Mouse (Mus musculus) CH12.LX (cell line): ENCODE results near the gene Il31ra. TPM values are rescaled to one million over a fixed set of nuclear protein-coding genes. Genes with fewer than 3 reads are reported as not detected.

ENCODE experiments used
- DNase-seq: peaks from one replicate; pipeline ENCODE4 v3.0.0-alpha.2; 2013; ENCODE audit errors: extremely low read depth
- H3K27ac ChIP-seq: 2 replicates; pipeline ENCODE4 v1.5.1; 2012; ENCODE audit warnings: low read depth, mild to moderate bottlenecking, control low read depth, moderate library complexity; ENCODE audit not compliant: insufficient read depth
- H3K27me3 ChIP-seq: replicated peaks from 2 replicates; pipeline ENCODE3; 2012; ENCODE audit warnings: inconsistent platforms
- H3K36me3 ChIP-seq, 2 experiments: replicated peaks in 1 of 2; 2 replicates each; pipeline versions ENCODE3 to v1.6.1; 2012; ENCODE audit warnings: inconsistent platforms in 1 of 2, low read length in 1 of 2, mild to moderate bottlenecking in 1 of 2, mixed read lengths in 1 of 2, moderate library complexity in 1 of 2; ENCODE audit not compliant: control insufficient read depth in 1 of 2, insufficient read depth in 1 of 2
- H3K4me1 ChIP-seq, 2 experiments: 2 replicates each; pipeline ENCODE4 v1.6.1; 2012; ENCODE audit warnings: inconsistent platforms in 1 of 2, moderate library complexity in 1 of 2; ENCODE audit not compliant: insufficient read depth in 2 of 2, control insufficient read depth in 1 of 2
- H3K4me2 ChIP-seq: 2 replicates; pipeline ENCODE4 v1.6.1; 2012; ENCODE audit warnings: low read depth, mild to moderate bottlenecking, control low read depth; ENCODE audit not compliant: poor library complexity, insufficient read depth, severe bottlenecking
- H3K4me3 ChIP-seq, 3 experiments: fragments of 150-350 bp in 1 of 3; sonication (generic) in 1 of 3; replicated peaks in 1 of 3; 2 replicates each; pipeline versions ENCODE3 to v1.5.1; 2011 to 2012; ENCODE audit warnings: low read depth in 2 of 3, low read length in 2 of 3, mild to moderate bottlenecking in 2 of 3, moderate library complexity in 2 of 3, control low read depth in 1 of 3, improper control_type of control experiment in 1 of 3, inconsistent platforms in 1 of 3, mixed read lengths in 1 of 3; ENCODE audit not compliant: poor library complexity in 1 of 3
- H3K79me2 ChIP-seq: replicated peaks from 2 replicates; pipeline ENCODE4 v1.6.1; 2012; ENCODE audit warnings: mild to moderate bottlenecking, moderate library complexity; ENCODE audit not compliant: control insufficient read depth, poor library complexity, insufficient read depth, severe bottlenecking; ENCODE audit errors: extremely low read depth
- H3K9ac ChIP-seq: 2 replicates; pipeline ENCODE4 v1.6.1; 2012; ENCODE audit warnings: low read depth, mild to moderate bottlenecking, control low read depth, moderate library complexity; ENCODE audit not compliant: insufficient read depth
- H3K9me3 ChIP-seq: replicated peaks from 2 replicates; pipeline ENCODE3; 2012; ENCODE audit warnings: low read length, inconsistent platforms, mixed read lengths
- BHLHE40 ChIP-seq: IDR thresholded peaks from 2 replicates; pipeline ENCODE4 v1.6.1; 2011; ENCODE audit warnings: mild to moderate bottlenecking, low read depth, low read length, improper control_type of control experiment
- CHD1 ChIP-seq: IDR thresholded peaks from 2 replicates; pipeline ENCODE4 v1.6.1; 2012; ENCODE audit warnings: low read depth, low read length, improper control_type of control experiment, inconsistent platforms
- CHD2 ChIP-seq: IDR thresholded peaks from 2 replicates; pipeline ENCODE4 v1.6.1; 2011; ENCODE audit warnings: low read length, improper control_type of control experiment
- CTCF ChIP-seq, 2 experiments: IDR thresholded peaks in 1 of 2; conservative IDR thresholded peaks in 1 of 2; 2 replicates each; pipeline ENCODE4 v1.5.1; 2011 to 2012; ENCODE audit warnings: low read depth in 2 of 2, low read length in 2 of 2, improper control_type of control experiment in 1 of 2, inconsistent platforms in 1 of 2, mild to moderate bottlenecking in 1 of 2, moderate library complexity in 1 of 2
- E2F4 ChIP-seq: IDR thresholded peaks from 2 replicates; pipeline ENCODE4 v1.6.1; 2011; ENCODE audit warnings: low read depth, low read length, improper control_type of control experiment; ENCODE audit not compliant: insufficient replicate concordance
- ELF1 ChIP-seq: IDR thresholded peaks from 2 replicates; pipeline ENCODE4 v1.6.1; 2014; ENCODE audit warnings: low read depth, mild to moderate bottlenecking, inconsistent platforms, low read length, improper control_type of control experiment
- HCFC1 ChIP-seq: IDR thresholded peaks from 2 replicates; pipeline ENCODE4 v1.6.1; 2012; ENCODE audit warnings: low read depth, mild to moderate bottlenecking, inconsistent platforms, low read length, improper control_type of control experiment
- JUN ChIP-seq: IDR thresholded peaks from 2 replicates; pipeline ENCODE4 v1.6.1; 2011; ENCODE audit warnings: low read depth, mild to moderate bottlenecking, low read length, improper control_type of control experiment, moderate library complexity; ENCODE audit not compliant: insufficient read depth
- KAT2A ChIP-seq: IDR thresholded peaks from 2 replicates; pipeline ENCODE4 v1.6.1; 2012; ENCODE audit warnings: low read length, improper control_type of control experiment, inconsistent platforms; ENCODE audit not compliant: insufficient replicate concordance
- MAFK ChIP-seq: IDR thresholded peaks from 2 replicates; pipeline ENCODE4 v1.6.1; 2011; ENCODE audit warnings: low read length, improper control_type of control experiment; ENCODE audit not compliant: insufficient replicate concordance
- MAX ChIP-seq: IDR thresholded peaks from 2 replicates; pipeline ENCODE4 v1.6.1; 2011; ENCODE audit warnings: low read length, improper control_type of control experiment
- MAZ ChIP-seq: IDR thresholded peaks from 2 replicates; pipeline ENCODE4 v1.6.1; 2012; ENCODE audit warnings: low read depth, mild to moderate bottlenecking, inconsistent platforms, low read length, improper control_type of control experiment, moderate library complexity
- MEF2A ChIP-seq: IDR thresholded peaks from 2 replicates; pipeline ENCODE4 v1.6.1; 2014; ENCODE audit warnings: low read depth, mild to moderate bottlenecking, inconsistent platforms, low read length, improper control_type of control experiment, borderline replicate concordance
- NELFE ChIP-seq: IDR thresholded peaks from 2 replicates; pipeline ENCODE4 v1.6.1; 2011; ENCODE audit warnings: low read depth, low read length, improper control_type of control experiment
- NRF1 ChIP-seq: IDR thresholded peaks from 2 replicates; pipeline ENCODE4 v1.6.1; 2014; ENCODE audit warnings: low read depth, mild to moderate bottlenecking, inconsistent platforms, low read length, improper control_type of control experiment, moderate library complexity
- PAX5 ChIP-seq: IDR thresholded peaks from 2 replicates; pipeline ENCODE4 v1.6.1; 2012; ENCODE audit warnings: low read length, inconsistent platforms, mixed read lengths
- POLR2A ChIP-seq: IDR thresholded peaks from 2 replicates; pipeline ENCODE4 v1.6.1; 2011; ENCODE audit warnings: low read depth, mild to moderate bottlenecking, improper control_type of control experiment, low read length
- POLR2AphosphoS2 ChIP-seq: IDR thresholded peaks from 2 replicates; pipeline ENCODE4 v1.6.1; 2011; ENCODE audit warnings: low read depth, low read length, improper control_type of control experiment
- SIN3A ChIP-seq: IDR thresholded peaks from 2 replicates; pipeline ENCODE4 v1.6.1; 2012; ENCODE audit warnings: low read length, improper control_type of control experiment, inconsistent platforms
- SMC3 ChIP-seq: IDR thresholded peaks from 2 replicates; pipeline ENCODE4 v1.6.1; 2011; ENCODE audit warnings: low read depth, low read length, improper control_type of control experiment
- TBP ChIP-seq: conservative IDR thresholded peaks from 2 replicates; pipeline ENCODE4 v1.6.1; 2011; ENCODE audit warnings: low read depth, low read length, improper control_type of control experiment
- USF1 ChIP-seq: IDR thresholded peaks from 2 replicates; pipeline ENCODE4 v1.6.1; 2014; ENCODE audit warnings: low read depth, mild to moderate bottlenecking, inconsistent platforms, low read length, improper control_type of control experiment
- ZKSCAN1 ChIP-seq: IDR thresholded peaks from 2 replicates; pipeline ENCODE4 v1.6.1; 2012; ENCODE audit warnings: low read depth, inconsistent platforms, low read length, improper control_type of control experiment, borderline replicate concordance
- ZMIZ1 ChIP-seq: IDR thresholded peaks from 2 replicates; pipeline ENCODE4 v1.6.1; 2012; ENCODE audit warnings: low read depth, mild to moderate bottlenecking, inconsistent platforms, low read length, improper control_type of control experiment
- ZNF384 ChIP-seq: IDR thresholded peaks from 2 replicates; pipeline ENCODE4 v1.6.1; 2012; ENCODE audit warnings: low read depth, low read length, improper control_type of control experiment, inconsistent platforms
- dilution Hi-C: fragments of 300-500 bp; cut with MboI; formaldehyde crosslinking; loops from 2 replicates; pipeline ENCODE4 v1.14.3; 2020; ENCODE audit warnings: low sequenced_read_pairs; ENCODE audit not compliant: extremely low pct_unique_long_range_greater_than_20kb, extremely low pct_ligation_motif_present
- in situ Hi-C: fragments of 300-500 bp; cut with MboI; formaldehyde crosslinking; loops from 3 replicates; pipeline ENCODE4 v1.14.3; 2019; ENCODE audit warnings: low sequenced_read_pairs, low pct_ligation_motif_present, low pct_unique_long_range_greater_than_20kb, mixed read lengths
- polyA plus RNA-seq: library from polyadenylated mRNA; unstranded; fragments of >175 nt; gene quantifications from 2 replicates; pipeline ENCODE4 v1.2.1, GENCODE M21; 2012; ENCODE audit warnings: low read depth; ENCODE audit not compliant: insufficient read length
- total RNA-seq, 2 experiments: library from RNA; depleted of rRNA; stranded (reverse); fragments of 300-350 nt in 1 of 2; fragments of >200 nt in 1 of 2; gene quantifications; 2 replicates each; pipeline ENCODE4 v1.2.3; 2012 to 2014

The Il31ra gene
- total and polyA plus RNA-seq, 3 experiments = not detected

DNA sequence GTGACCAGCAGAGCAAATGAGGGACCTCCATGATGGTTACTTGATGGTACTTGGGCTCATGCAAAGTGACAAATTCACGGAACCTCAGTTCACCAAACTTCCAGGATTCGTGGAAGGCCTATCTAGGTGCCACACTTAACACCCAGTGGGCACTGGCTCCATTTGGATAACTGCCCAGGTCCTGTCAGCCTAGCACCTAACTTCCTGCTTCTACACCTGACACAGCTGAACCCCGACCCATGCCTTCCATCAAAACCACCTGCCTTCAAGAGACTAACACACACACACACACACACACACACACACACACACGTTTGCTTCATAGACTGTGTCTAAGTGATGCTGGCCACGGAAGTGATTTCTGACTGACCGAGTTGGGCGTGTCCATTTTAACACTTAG lies 82.3 kb downstream of the Il31ra start:
- in situ Hi-C loops (no loop called here), dilution Hi-C loops (no loop called here)
- H3K27me3 ChIP-seq = no peaks in the 10 kb centered on the region
- H3K4me3 ChIP-seq = no peak overlapping the region
- no peak overlapping the region for H3K9ac ChIP-seq
- no peaks in the 10 kb centered on the region for H3K9me3 ChIP-seq
- no peaks in the 10 kb centered on the region for H3K79me2 ChIP-seq
- no peak overlapping the region for H3K4me2 ChIP-seq
- TF ChIP-seq POLR2AphosphoS2 (no peak), JUN (no peak)
- DNase-seq = no peak
- H3K36me3 ChIP-seq = peaks cover 6 to 17% of the 10 kb centered on the region in 2 experiments
- H3K27ac ChIP-seq = no peak overlapping the region
- H3K4me1 ChIP-seq = peaks cover 0 to 18% of the 10 kb centered on the region in 2 experiments; a peak in 2 of 4 replicates

DNA sequence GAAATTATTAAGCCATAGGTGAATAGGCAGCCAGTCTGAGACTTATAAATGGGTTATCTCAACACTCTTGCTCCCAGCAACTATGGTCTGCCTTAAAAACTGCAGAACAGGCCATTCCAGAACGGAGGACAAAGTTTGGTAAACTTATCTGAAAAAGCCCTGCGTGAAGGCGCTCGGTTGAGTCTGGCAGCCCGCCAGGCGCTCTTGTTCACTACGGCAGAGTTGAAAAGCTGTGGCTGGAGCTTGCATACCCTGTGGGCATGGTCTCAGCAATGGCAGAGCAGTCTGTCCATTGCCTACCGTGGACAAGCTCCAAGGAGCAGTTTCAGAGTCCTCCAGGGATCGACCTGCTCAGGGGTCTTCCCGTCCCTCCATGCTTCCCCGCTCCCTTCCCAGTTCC lies 82.9 kb downstream of the Il31ra start:
- H3K9me3 ChIP-seq = no peaks in the 10 kb centered on the region
- H3K36me3 ChIP-seq = peaks cover 7 to 22% of the 10 kb centered on the region in 2 experiments
- H3K4me1 ChIP-seq = peaks cover 0 to 14% of the 10 kb centered on the region in 2 experiments; a peak in 2 of 4 replicates
- TF ChIP-seq HCFC1 (no peak), MAFK (no peak), CHD1 (no peak), NRF1 (no peak), MAZ (no peak), E2F4 (no peak), POLR2AphosphoS2 (no peak), NELFE (no peak), SIN3A (no peak), JUN (no peak), PAX5 (no peak)
- TF ChIP-seq, all 38 proteins: peak for 0
- Histone ChIP-seq H3K9ac (no peak overlapping the region), H3K4me3 (no peak overlapping the region), H3K79me2 (no peaks in the 10 kb centered on the region), H3K4me2 (no peak overlapping the region), H3K27ac (no peak overlapping the region), H3K27me3 (no peaks in the 10 kb centered on the region)
- dilution Hi-C loops = no loop called here
- no peak for DNase-seq
- in situ Hi-C loops = no loop called here

DNA sequence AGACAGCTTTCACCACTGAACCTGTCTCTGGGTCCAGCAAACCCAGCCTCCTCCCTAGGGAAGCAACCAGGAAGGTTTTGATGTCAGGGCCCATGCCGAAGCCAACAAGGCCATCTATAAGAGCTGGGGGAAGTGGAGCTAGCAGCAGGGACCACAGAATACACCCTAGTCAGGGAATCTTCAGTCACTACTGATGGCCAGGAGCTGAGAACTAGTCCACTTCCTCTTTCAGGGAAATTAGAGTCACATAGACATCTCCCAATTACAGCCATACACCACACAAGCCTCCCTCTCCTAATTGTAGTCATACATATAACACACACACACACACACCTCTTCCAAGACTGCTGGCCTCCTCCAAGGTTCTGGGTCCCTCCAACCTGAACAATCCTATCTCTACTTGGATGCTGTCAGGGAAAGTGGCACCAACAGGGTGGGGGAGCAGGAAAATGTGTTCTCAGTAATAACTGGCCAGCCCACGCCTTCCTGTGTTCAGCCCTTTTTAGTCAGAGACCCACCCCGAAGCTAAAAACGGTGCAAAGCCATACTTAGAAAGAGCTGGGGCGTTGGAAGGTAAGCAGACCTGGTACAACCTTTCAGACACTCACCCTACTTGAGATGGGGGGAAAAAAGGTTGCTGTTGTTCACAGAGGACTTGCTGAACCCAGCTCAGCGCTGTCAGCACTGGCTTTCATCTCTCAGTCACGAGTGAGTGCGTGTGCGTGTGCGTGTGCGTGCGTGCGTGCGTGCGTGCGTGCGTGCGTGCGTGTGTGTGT lies 83.5 kb downstream of the Il31ra start:
- Histone ChIP-seq H3K4me2 (no peak overlapping the region), H3K36me3 (peaks cover 12 to 28% of the 10 kb centered on the region in 2 experiments), H3K9ac (no peak overlapping the region), H3K4me1 (peaks cover 0 to 14% of the 10 kb centered on the region in 2 experiments; a peak in 2 of 4 replicates), H3K9me3 (no peaks in the 10 kb centered on the region), H3K79me2 (no peaks in the 10 kb centered on the region), H3K4me3 (no peak overlapping the region), H3K27ac (no peak overlapping the region), H3K27me3 (no peaks in the 10 kb centered on the region)
- peak; percentile 33 for DNase-seq
- in situ Hi-C loops = no loop called here
- dilution Hi-C loops = no loop called here
- no peak for TF ChIP-seq ELF1
- TF ChIP-seq USF1 = no peak
- TF ChIP-seq POLR2A = no peak
- TF ChIP-seq NRF1 = no peak
- no peak for TF ChIP-seq ZMIZ1
- no peak for TF ChIP-seq E2F4
- no peak for TF ChIP-seq POLR2AphosphoS2
- TF ChIP-seq MEF2A = no peak
- TF ChIP-seq BHLHE40 = no peak
- TF ChIP-seq CTCF (conservative IDR thresholded peaks at IDR 0.05 in 1 of 2, IDR thresholded peaks at IDR 0.05 in 1 of 2; ENCODE audit: low read depth in 2 of 2, low read length in 2 of 2) = no peak
- no peak for TF ChIP-seq KAT2A
- TF ChIP-seq ZKSCAN1 = no peak
- TF ChIP-seq ZNF384 = no peak
- TF ChIP-seq SMC3 = no peak
- TF ChIP-seq TBP = no peak
- TF ChIP-seq CHD2 = no peak
- no peak for TF ChIP-seq MAX
- TF ChIP-seq HCFC1 = no peak
